ENCODE assay signal across 10 mouse cellular contexts in the genomic region with DNA sequence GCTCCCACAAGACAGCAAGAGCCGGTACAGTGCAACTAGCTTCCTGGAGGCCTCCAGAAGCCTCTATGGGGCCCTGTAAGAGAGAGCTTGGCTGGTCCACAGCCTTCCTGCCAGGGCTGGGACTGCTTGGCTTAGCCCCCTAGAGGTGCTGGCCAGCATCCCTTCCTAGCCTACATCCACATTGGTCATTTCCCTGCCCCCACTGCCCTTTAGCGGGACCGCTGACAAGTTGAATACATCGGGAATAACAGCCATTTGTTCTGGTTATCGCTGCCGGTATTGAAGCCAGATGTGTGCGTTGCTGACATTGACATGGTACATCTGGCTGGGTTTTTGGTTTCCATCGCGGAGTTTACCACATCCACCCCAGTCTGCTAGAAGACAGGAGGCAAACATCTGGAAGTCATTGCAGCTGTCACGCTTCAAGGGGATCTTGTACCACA.
DNase-seq lines count a peak whose midpoint lies in the region; ATAC-seq and TF ChIP-seq lines count a peak whose summit lies in the region.
"Had no signal": no experiment of that assay in that cellular context is flagged by ENCODE, and none has a peak within 500 bp of the region (broad histone marks: within the 10 kb centered on the region; RNA-seq: fewer than 3 reads in every experiment).

No protein-coding gene starts in this region.

- TF ChIP-seq CTCF in lung, postnatal 0 days (IDR thresholded peaks at IDR 0.05): peak; percentile 59

- no peak for ATAC-seq in hindbrain, embryonic 11.5 days (ENCODE audit: low FRiP score)
- no peak for ATAC-seq in hindbrain, embryonic 14.5 days (ENCODE audit: low FRiP score)
- peak; percentile 89 for ATAC-seq in embryonic facial prominence, embryonic 15.5 days (ENCODE audit: insufficient number of reproducible peaks, low FRiP score, low TSS enrichment, low read depth)
- ATAC-seq in intestine, embryonic 15.5 days: peak; percentile 88
- ATAC-seq in lung, postnatal 0 days: peak; percentile 87

- H3K9ac ChIP-seq in hindbrain, embryonic 11.5 days (ENCODE audit: low read depth, low read length): no peak overlapping the region
- no peak overlapping the region for H3K9ac ChIP-seq in hindbrain, embryonic 14.5 days
- H3K9ac ChIP-seq in embryonic facial prominence, embryonic 15.5 days: no peak overlapping the region
- no peak overlapping the region for H3K9ac ChIP-seq in intestine, embryonic 15.5 days
- no peak overlapping the region for H3K9ac ChIP-seq in lung, postnatal 0 days (replicated peaks; ENCODE audit: low read depth)

- H3K9me3 ChIP-seq in hindbrain, embryonic 11.5 days (ENCODE audit: control insufficient read depth, low read length): 0 out of 2 replicates have a peak, but pooled peaks cover 3% of the 10 kb centered on the region
- 0 out of 2 replicates have a peak, but pooled peaks cover 6% of the 10 kb centered on the region for H3K9me3 ChIP-seq in hindbrain, embryonic 14.5 days (ENCODE audit: control insufficient read depth, low read length)
- no peaks in the 10 kb centered on the region for H3K9me3 ChIP-seq in embryonic facial prominence, embryonic 15.5 days (replicated peaks)
- no peaks in the 10 kb centered on the region for H3K9me3 ChIP-seq in intestine, embryonic 15.5 days
- no peaks in the 10 kb centered on the region for H3K9me3 ChIP-seq in lung, postnatal 0 days (ENCODE audit: low read length)

- H3K27ac ChIP-seq in hindbrain, embryonic 11.5 days (ENCODE audit: low read depth, low read length): no peak overlapping the region
- H3K27ac ChIP-seq in hindbrain, embryonic 14.5 days: no peak overlapping the region
- peak overlapping the region; percentile 94 for H3K27ac ChIP-seq in embryonic facial prominence, embryonic 15.5 days (replicated peaks)
- H3K27ac ChIP-seq in intestine, embryonic 15.5 days: 0 out of 2 replicates have a peak overlapping the region, but pooled peaks have one; percentile 34
- H3K27ac ChIP-seq in lung, postnatal 0 days (ENCODE audit: low read length): no peak overlapping the region

- no peak overlapping the region for H3K4me2 ChIP-seq in hindbrain, embryonic 11.5 days (replicated peaks; ENCODE audit: low read depth, low read length)
- no peak overlapping the region for H3K4me2 ChIP-seq in hindbrain, embryonic 14.5 days (replicated peaks)
- H3K4me2 ChIP-seq in embryonic facial prominence, embryonic 15.5 days (replicated peaks): peak overlapping the region; percentile 43
- H3K4me2 ChIP-seq in intestine, embryonic 15.5 days (replicated peaks): peak overlapping the region; percentile 38
- H3K4me2 ChIP-seq in lung, postnatal 0 days (replicated peaks; ENCODE audit: low read depth, low read length): no peak overlapping the region

- peak; percentile 47; the same call in 1 of the 2 replicates for TF ChIP-seq EP300 in lung, postnatal 0 days (IDR thresholded peaks at IDR 0.05)

- WGBS in hindbrain, embryonic 11.5 days: 66% methylated on average over 10 of the region's 10 CpGs
- WGBS in hindbrain, embryonic 14.5 days: 81% methylated on average over 10 of the region's 10 CpGs
- 26% methylated on average over 10 of the region's 10 CpGs for WGBS in embryonic facial prominence, embryonic 15.5 days
- 41% methylated on average over 10 of the region's 10 CpGs for WGBS in intestine, embryonic 15.5 days
- 40% methylated on average over 10 of the region's 10 CpGs for WGBS in lung, postnatal 0 days

- no peaks in the 10 kb centered on the region for H3K36me3 ChIP-seq in hindbrain, embryonic 11.5 days (ENCODE audit: control insufficient read depth, insufficient read depth, low read length)
- H3K36me3 ChIP-seq in hindbrain, embryonic 14.5 days (replicated peaks; ENCODE audit: control insufficient read depth, insufficient read depth): no peaks in the 10 kb centered on the region
- H3K36me3 ChIP-seq in embryonic facial prominence, embryonic 15.5 days: no peaks in the 10 kb centered on the region
- no peaks in the 10 kb centered on the region for H3K36me3 ChIP-seq in intestine, embryonic 15.5 days
- H3K36me3 ChIP-seq in lung, postnatal 0 days (ENCODE audit: insufficient read depth, low read length): no peaks in the 10 kb centered on the region

- no peaks in the 10 kb centered on the region; the same call in 1 of the 2 replicates for H3K27me3 ChIP-seq in hindbrain, embryonic 11.5 days (ENCODE audit: control insufficient read depth, insufficient read depth, low read length)
- no peaks in the 10 kb centered on the region for H3K27me3 ChIP-seq in hindbrain, embryonic 14.5 days (ENCODE audit: control insufficient read depth, insufficient read depth, low read length)
- no peaks in the 10 kb centered on the region for H3K27me3 ChIP-seq in embryonic facial prominence, embryonic 15.5 days
- H3K27me3 ChIP-seq in intestine, embryonic 15.5 days (replicated peaks): no peaks in the 10 kb centered on the region
- H3K27me3 ChIP-seq in lung, postnatal 0 days (replicated peaks; ENCODE audit: insufficient read depth, low read length): no peaks in the 10 kb centered on the region
- H3K27me3 ChIP-seq: CH12.LX had no signal

- no peak overlapping the region for H3K4me3 ChIP-seq in hindbrain, embryonic 11.5 days (ENCODE audit: low read depth, low read length)
- no peak overlapping the region for H3K4me3 ChIP-seq in hindbrain, embryonic 14.5 days (replicated peaks; ENCODE audit: low read length)
- peak overlapping the region; percentile 18 for H3K4me3 ChIP-seq in embryonic facial prominence, embryonic 15.5 days (replicated peaks)
- H3K4me3 ChIP-seq in intestine, embryonic 15.5 days (replicated peaks): no peak overlapping the region
- H3K4me3 ChIP-seq in lung, postnatal 0 days (ENCODE audit: low read depth, low read length): no peak overlapping the region
- H3K4me3 ChIP-seq: erythroblast, embryonic 14.5 days had no signal

- DNase-seq in hindbrain, embryonic 11.5 days (ENCODE audit: low spot score): peak; percentile 68
- no peak for DNase-seq in hindbrain, embryonic 14.5 days (ENCODE audit: low spot score)
- DNase-seq in lung, postnatal 0 days (ENCODE audit: low spot score): peak; percentile 78
- no peak for DNase-seq in cerebellum, adult 11-12 months
- no peak for DNase-seq in adrenal gland, postnatal 36 days
- DNase-seq in layer of hippocampus, postnatal 14 days (ENCODE audit: low spot score in 2 of 2): no peak

- no peaks in the 10 kb centered on the region for H3K4me1 ChIP-seq in hindbrain, embryonic 11.5 days (replicated peaks; ENCODE audit: control insufficient read depth, insufficient read depth, low read length)
- H3K4me1 ChIP-seq in hindbrain, embryonic 14.5 days (replicated peaks; ENCODE audit: control insufficient read depth, insufficient read depth, low read length): no peaks in the 10 kb centered on the region
- peaks cover 32% of the 10 kb centered on the region for H3K4me1 ChIP-seq in embryonic facial prominence, embryonic 15.5 days
- peaks cover 4% of the 10 kb centered on the region; the same call in 1 of the 2 replicates for H3K4me1 ChIP-seq in intestine, embryonic 15.5 days (replicated peaks)
- H3K4me1 ChIP-seq in lung, postnatal 0 days (ENCODE audit: insufficient read depth, low read depth, low read length): no peaks in the 10 kb centered on the region

Comparison
In these comparisons a context has a peak if more than half of its experiments do, and no peak if none do; other contexts are left out.
1. DNase-seq: peak in hindbrain, embryonic 11.5 days (single experiment) and lung, postnatal 0 days (single experiment); none in hindbrain, embryonic 14.5 days (single experiment), cerebellum, adult 11-12 months (single experiment), adrenal gland, postnatal 36 days (0 of 2) and layer of hippocampus, postnatal 14 days (0 of 2).
2. ATAC-seq: peak in embryonic facial prominence, embryonic 15.5 days (single experiment), intestine, embryonic 15.5 days (single experiment) and lung, postnatal 0 days (single experiment); none in hindbrain, embryonic 11.5 days (single experiment) and hindbrain, embryonic 14.5 days (single experiment).
3. H3K27ac ChIP-seq: peak in embryonic facial prominence, embryonic 15.5 days (single experiment) and intestine, embryonic 15.5 days (single experiment); none in hindbrain, embryonic 11.5 days (single experiment), hindbrain, embryonic 14.5 days (single experiment) and lung, postnatal 0 days (single experiment).
4. H3K4me2 ChIP-seq: peak in embryonic facial prominence, embryonic 15.5 days (single experiment) and intestine, embryonic 15.5 days (single experiment); none in hindbrain, embryonic 11.5 days (single experiment), hindbrain, embryonic 14.5 days (single experiment) and lung, postnatal 0 days (single experiment).